Mouse (Mus musculus): ENCODE results near the gene Tcf20.

Tcf20 gene

GRCm38 (mm10) chr15:82924679-82925425, 62.8 kb downstream of the Tcf20 start:
- no peak for DNase-seq (ENCODE audit: low spot score in 2 of 2)

GRCm38 (mm10) chr15:82923531-82923930, 64.1 kb downstream of the Tcf20 start:
- no peak for DNase-seq (ENCODE audit: low spot score in 2 of 2)

DNA sequence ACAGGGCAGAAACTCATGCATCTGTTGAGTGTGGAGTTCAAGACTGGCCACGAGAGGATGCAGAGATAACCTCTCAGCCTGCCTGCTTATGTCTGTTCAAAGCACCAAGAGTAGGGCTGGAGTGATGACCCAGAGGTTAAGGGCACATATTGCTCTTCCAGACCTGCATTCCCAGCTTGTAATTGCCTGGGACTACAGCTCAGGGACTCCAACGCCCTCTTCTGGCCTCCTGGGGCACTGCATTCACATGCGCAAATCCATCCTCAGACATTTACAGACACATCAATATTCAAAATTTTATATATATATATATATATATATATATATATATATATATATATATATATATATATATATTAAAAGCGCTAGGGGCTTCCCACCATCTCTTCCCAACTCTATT, 64.9 kb downstream of the Tcf20 start:
- DNase-seq (ENCODE audit: low spot score in 2 of 2): no peak

GRCm38 (mm10) chr15:82922052-82922451, 65.6 kb downstream of the Tcf20 start:
- DNase-seq (ENCODE audit: low spot score in 2 of 2): peak; percentile 76 to 88

DNA sequence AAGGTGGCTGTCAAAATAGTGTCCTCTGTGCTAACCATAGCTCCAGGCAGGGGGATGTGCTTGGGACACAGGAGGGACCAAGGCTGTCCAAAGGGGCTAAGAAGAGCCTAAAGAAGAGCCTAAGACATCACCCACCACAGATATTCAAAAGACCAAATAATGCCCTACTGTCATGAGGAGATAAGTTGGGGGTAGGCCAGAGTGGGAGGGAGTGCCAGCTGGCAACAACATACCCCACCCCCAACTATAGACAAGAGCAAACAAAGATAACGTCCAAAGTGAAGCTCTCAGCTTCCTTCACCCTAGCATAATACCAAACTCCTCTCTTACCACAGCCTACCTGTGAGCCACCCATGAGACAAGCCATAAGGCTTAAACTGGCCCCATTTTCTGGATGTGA, 66.1 kb downstream of the Tcf20 start:
- DNase-seq (ENCODE audit: low spot score in 2 of 2): no peak

- peak; percentile 63 to 80 for DNase-seq (ENCODE audit: low spot score in 2 of 2)
Observed at GRCm38 (mm10) chr15:82920895-82921515, 66.7 kb downstream of the Tcf20 start.

DNA sequence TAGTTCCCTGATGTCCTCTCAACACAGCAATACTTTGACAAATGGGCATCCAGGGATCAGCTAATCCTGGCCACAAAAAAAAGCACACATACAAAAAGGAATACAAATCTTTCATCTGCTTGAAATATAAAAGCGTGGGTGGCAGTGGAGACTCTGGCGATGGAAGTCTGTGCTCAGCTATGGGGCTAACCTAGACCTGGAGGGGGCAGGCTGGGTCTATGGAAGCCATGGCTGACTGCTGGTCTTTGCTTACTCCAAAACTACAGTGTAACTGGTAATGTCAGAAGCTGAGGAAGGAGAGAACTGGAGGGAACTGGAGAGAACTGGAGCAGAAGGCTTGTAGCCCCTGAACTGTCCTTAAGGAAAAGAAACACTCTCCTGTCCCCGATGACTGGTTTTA, 69.7 kb downstream of the Tcf20 start:
- DNase-seq (ENCODE audit: low spot score in 2 of 2): no peak

GRCm38 (mm10) chr15:82917207-82917844, 70.3 kb downstream of the Tcf20 start:
- DNase-seq (ENCODE audit: low spot score in 2 of 2): no peak

- no peak for DNase-seq (ENCODE audit: low spot score in 2 of 2)
Observed at GRCm38 (mm10) chr15:82914455-82914854, 73.2 kb downstream of the Tcf20 start.

GRCm38 (mm10) chr15:82911965-82912337, 75.7 kb downstream of the Tcf20 start:
- DNase-seq (ENCODE audit: low spot score in 2 of 2): no peak

DNA sequence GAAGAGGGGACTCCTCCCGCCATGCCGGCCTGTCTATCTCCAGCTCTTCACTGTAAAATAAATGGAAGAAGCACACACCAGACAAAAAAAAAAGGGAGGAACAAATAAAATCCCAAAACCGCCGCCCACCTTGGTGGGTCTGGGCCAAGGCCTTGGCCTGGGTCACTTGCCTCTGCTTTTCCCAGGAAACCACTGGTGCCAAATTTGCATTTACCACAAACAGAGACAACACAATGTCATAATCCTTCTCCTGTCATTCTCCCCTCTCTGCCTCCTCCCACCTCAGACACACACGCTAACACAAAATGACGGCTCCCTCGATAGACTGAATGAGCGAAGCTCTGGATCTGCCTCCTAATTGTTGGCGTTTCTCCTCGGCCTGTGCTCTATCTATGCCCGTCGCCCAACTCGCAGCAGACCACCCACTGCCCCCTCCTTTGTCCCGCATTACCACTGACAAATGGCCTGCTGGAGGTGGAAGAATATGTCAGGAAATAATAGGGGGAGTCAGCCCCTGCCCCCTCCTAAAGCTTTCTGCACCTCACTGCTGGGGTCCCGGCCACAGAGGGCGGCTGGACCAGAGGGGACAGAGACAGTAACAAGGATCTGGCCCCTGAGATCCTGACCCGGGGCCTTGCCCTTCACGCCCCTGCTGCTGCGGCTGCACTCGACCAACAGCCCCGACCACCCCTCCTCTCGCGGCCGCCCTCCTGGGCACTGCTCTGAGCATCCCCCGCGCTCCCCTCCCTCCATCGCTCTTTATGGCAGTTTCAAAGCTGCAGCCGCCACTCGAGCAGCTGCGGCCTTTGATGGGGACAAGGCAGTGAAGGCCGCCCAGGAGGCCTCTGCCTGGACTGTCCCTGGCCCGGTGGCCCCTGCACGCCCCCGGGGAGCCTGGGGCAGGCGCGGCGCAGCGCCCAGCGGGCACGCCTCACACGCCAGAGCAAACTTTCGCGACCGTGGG, 76.4 kb downstream of the Tcf20 start:
- DNase-seq (ENCODE audit: low spot score in 2 of 2): peak in 1 of 2 experiments; percentile 54

DNA sequence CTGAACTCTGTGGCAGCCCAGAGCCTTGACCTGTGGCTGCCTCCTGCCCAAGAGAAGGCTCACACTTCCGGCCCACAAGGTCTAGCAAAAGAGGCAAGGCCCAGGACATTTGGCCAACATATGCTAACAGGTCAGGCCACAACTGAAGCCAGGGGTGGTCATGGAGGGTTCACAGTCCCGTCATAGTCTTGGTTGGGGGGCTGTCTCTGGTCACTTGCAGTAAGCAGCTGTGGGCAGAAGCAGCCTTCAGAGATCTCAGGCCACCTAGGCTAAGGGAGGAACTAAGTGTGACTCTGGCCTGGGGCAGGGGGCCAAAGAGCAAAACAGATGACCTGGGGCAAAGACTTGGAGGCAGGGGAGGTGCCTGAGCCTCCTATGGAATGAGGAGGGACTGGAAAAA, 77.1 kb downstream of the Tcf20 start:
- peak in 1 of 2 experiments; percentile 51 for DNase-seq (ENCODE audit: low spot score in 2 of 2)

DNA sequence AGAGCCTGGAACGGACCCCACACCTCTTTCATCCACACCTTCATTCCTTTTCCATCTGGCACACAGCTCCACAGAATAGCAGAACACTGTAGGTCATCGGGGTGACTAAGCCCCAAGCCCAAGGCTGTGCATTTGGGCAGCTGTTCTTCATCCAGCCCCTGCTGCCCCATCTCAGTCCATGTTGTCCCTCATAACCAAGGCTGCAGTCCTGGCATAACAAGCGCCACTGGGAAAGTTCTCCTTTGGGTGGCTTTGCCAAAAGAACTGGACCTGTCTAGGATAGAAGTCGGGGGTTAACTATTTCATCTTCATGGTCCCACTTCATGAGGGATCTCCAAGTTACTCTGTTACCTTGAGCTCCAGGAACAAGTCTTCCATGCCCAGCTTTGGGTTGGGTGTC, 77.9 kb downstream of the Tcf20 start:
- peak in 1 of 2 experiments; percentile 47 for DNase-seq (ENCODE audit: low spot score in 2 of 2)

- no peak for DNase-seq (ENCODE audit: low spot score in 2 of 2)
Observed at GRCm38 (mm10) chr15:82908521-82908920, 79.2 kb downstream of the Tcf20 start.

GRCm38 (mm10) chr15:82907306-82907705, 80.4 kb downstream of the Tcf20 start:
- DNase-seq (ENCODE audit: low spot score in 2 of 2): peak; percentile 11 to 49

DNA sequence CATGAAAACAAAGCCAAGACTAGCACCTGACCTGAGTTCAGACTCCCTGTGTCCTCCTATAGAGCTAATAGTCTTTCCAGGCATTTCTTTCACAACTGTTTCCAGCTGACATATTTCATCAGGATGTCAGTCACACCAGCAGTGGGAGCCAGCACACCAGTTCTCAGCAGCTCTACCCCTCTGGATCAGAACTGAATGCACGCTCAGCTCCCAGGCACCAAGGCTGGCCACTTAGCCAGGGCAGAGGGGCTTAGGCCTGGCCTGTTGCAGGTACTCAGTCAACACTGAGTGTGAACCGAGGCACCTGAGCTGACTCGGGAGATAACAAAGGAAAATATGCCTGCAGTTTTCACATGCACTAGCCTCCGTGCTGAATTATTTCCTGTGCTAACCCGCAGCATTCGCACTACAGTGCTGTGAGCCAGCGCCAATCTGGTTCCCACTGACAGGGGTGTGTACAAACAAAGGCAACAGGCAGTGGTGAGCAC, 81.1 kb downstream of the Tcf20 start:
- DNase-seq (ENCODE audit: low spot score in 2 of 2): peak; percentile 16 to 42

DNA sequence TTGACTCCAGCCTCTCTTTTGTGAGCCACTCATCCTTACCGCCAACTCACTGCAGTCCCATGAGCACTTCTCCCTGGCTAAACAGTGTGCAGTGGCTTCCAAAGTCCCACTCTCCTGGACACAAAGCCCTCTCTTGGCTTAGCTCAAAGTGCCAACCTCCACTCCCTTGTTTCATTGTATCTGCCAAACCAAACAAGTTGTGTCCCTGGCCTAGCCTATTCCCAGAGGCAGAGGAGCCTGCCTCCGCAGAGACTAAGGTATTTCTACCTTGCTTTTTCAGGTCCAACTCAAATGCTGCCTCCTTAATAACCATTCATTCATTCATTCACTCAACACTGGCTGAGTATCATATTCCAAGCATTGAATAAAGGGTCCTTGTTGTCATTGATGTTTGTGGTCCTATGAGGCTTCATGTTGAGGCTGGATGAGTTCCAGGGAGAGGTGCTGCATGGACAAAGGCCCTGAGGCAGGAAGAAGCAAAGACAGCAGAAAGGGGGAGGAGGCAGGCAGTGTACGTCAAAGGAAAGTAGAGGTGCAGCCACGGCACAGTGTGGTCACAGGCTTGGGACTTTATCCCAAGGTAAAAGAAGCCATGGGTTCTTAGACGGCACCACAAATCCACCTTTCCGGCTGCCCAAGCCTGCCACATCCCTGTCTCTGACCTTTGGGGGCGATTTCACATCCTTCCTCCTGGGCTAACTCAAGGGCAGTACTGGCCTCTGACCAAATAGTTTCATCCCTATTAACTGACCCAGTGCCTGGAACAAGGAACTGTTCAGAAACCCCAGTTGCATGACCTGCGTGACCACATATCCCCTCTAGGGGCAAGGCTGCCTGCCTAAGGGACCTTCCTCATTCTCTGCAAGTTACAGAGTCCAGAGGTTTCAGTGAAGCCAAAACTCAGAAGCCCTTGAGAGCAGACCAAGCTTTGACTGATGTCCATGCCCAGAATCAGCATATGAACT, 82.0 kb downstream of the Tcf20 start:
- peak; percentile 15 to 58 for DNase-seq (ENCODE audit: low spot score in 2 of 2)

DNA sequence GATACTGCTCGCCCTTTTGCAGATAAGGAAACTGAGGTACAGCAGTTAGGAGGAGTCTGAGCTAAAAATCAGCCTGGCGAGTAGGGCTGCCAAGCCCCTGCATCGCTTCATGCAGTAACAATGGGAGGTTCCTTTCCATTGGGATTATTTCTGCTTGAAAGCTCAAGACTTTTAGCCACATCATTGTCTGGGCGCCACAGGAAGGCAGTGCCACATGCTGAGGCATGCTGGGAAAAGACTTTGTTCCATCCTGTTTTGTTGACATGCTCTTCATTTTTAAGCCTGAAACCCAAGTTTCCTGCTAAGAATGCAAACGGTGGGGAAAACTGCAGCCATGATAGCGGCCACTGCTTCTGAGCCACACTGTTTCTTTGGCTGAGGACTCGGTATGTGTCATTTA, 83.1 kb downstream of the Tcf20 start:
- no peak for DNase-seq (ENCODE audit: low spot score in 2 of 2)

GRCm38 (mm10) chr15:82902521-82902920, 85.2 kb downstream of the Tcf20 start:
- DNase-seq (ENCODE audit: low spot score in 2 of 2): no peak

DNA sequence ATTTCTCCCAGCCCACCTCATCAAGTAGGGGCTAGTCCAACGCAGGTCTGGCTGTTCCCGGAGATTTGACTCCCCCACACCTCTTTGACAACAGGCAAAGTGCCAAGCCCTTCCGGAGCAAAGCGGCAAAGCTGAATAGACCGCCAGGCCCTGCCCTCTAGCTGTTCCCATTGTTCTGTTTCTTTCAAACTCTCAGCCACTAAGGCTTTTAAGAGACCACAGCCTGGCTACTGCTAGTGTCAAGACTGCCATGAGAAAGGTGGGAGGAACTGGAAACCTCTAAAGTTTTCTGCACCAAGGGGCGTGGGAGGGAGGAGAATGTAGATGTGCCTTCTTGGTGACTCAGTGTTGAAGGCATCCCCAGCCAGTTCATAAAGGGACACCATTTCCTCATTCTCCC, 86.4 kb downstream of the Tcf20 start:
- DNase-seq (ENCODE audit: low spot score in 2 of 2): no peak
